Mouse (Mus musculus) mouse embryonic stem cell (cell line): ENCODE results near the gene Slc26a3.

Experiments
- in situ Hi-C, 2 experiments: fragments of 300-500 bp; cut with MboI; formaldehyde crosslinking; loops; 1 replicate in 1 of 2; 3 replicates in 1 of 2; pipeline ENCODE4 v1.14.3; 2019 to 2020; ENCODE audit warnings: low sequenced_read_pairs in 2 of 2, low pct_unique_long_range_greater_than_20kb in 1 of 2, mixed read lengths in 1 of 2; ENCODE audit not compliant: unreplicated experiment in 1 of 2

Slc26a3 gene

DNA sequence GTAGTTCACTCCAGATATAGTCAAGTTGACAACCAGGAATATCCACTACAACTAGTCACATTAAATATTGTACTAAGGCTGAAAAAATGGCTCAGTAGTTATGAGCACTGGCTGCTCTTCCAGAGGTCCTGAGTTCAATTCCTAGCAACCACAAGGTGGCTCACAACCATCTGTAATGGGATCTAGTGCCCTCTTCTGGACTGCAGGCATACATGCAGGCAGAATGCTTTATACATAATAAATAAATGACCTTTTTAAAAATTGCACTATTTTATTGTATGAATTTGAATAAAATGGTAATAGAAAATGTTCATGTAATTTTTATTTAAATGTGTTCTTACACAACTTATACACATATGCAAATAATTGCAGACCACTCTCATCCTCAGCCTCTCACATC lies 112.5 kb downstream of the Slc26a3 start:
- in situ Hi-C loops, result loop anchor here in 1 of 2 experiments (10.0 to 25.0 kb wide), 2 partner anchors 209 to 412 kb away; partner anchors contain the start of gene Gpr22

DNA sequence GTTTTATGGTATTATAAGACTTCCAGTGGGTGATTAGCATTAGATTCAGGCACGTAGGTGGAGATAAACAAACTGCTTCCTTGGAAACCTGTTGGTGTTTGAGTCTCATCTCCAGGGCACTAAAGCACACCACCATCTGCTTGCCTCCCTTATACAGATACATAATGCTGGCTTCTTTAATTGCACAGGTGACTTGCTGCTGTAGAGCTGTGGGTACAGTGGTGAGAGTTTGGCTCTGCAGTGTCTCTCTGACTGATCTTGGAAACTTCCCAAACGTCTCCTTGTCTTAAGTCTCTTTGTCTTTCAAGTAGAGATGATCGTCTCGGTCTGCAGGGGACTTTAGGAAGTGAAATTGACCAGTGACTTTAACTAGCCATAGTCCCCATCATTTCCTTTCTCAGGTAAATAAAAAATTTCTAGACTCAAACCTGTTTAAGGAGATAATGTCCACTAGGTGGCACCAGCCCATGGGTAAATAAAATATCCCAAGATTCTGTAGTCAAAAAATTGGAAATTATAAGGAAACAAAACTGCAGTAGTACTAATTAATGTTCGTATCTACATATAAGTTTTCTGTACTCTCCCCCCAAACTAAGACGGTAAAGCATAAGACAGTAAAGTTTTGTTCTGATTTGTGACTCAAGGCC lies 117.2 kb downstream of the Slc26a3 start:
- in situ Hi-C loops, result loop anchor here (5.0 to 25.0 kb wide), 4 partner anchors 204 to 409 kb away; partner anchors contain the start of gene Gpr22 (in 1 of the 2)

DNA sequence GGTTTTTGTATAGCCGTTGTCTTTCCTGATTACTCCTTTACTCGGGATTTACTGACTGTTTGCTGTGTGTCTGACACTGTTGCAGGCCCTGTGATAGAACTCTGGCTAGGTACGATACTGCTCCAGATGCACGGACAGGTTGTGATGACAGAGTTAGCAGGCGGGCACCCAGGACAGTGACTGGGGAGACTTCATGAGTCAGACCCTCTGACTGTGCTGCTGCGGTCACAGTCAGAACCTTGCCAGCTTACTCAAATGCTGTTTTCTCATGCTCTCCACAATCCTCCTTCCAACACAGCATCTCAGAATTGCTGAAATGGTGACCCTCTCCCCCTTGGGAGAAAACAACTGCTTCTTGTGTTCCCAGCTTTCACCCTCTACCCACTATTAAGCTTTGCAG lies 117.8 kb downstream of the Slc26a3 start:
- in situ Hi-C loops, result loop anchor here (5.0 to 25.0 kb wide), 4 partner anchors 204 to 409 kb away; partner anchors contain the start of gene Gpr22 (in 1 of the 2)

DNA sequence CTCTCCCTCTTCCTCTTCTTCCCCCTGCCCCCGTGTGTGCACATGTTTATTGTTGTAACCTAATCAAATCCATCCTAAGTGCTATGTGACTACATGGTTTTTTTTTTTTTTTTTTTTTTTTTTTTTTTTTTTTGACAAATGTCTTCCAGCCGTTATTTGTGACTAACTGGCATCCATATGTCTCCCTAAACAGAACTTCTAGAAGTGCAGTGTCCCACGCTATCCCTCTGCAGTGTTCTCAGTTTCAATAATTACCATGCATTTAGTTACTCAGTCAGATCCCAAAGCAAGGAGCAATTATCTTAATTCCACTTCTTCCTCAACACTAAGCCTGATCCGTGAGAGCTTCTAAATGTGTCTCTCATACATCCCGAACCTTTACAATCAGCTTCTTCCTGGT lies 120.5 kb downstream of the Slc26a3 start:
- in situ Hi-C loops, result loop anchor here in 1 of 2 experiments (25.0 kb wide), 1 partner anchor 201 kb away; the partner anchor contains the start of gene Gpr22

DNA sequence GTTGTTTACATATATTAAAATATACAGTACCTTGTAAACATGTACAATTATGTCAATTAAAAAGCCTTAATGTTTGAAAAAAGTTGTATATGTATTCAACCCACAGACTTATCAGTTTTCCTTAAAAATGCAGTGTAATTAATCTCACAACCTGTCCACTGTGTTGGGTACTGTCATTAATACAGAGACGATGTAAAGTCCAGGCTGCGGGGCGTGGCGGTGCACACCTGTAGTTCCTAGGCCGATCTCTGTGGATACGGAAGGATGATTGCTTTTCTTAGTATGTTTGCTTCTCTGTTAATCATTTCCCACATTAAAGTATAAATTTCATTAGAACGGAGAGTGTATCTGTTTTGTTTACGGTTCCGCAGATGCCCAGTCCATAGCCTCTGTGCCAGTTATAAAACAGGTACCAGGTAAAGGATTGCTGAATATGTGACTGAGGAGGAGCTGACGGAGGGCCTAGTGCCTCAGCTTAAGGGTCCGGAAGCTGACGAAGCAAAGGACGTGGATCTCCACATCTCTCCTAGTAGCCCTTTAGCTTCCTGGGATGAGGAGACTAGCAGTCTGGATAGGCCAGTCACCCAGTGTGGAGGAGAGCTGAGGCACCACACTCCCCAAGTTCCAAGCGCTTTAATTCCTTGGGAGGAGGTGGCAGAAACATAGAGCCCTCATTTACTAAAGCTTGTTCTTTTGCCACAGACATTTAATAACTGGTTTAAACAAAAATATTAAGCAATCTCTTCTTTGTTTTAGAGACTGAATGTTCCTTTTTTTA lies 122.2 kb downstream of the Slc26a3 start:
- in situ Hi-C loops, result loop anchor here in 1 of 2 experiments (25.0 kb wide), 1 partner anchor 199 kb away; the partner anchor contains the start of gene Gpr22

DNA sequence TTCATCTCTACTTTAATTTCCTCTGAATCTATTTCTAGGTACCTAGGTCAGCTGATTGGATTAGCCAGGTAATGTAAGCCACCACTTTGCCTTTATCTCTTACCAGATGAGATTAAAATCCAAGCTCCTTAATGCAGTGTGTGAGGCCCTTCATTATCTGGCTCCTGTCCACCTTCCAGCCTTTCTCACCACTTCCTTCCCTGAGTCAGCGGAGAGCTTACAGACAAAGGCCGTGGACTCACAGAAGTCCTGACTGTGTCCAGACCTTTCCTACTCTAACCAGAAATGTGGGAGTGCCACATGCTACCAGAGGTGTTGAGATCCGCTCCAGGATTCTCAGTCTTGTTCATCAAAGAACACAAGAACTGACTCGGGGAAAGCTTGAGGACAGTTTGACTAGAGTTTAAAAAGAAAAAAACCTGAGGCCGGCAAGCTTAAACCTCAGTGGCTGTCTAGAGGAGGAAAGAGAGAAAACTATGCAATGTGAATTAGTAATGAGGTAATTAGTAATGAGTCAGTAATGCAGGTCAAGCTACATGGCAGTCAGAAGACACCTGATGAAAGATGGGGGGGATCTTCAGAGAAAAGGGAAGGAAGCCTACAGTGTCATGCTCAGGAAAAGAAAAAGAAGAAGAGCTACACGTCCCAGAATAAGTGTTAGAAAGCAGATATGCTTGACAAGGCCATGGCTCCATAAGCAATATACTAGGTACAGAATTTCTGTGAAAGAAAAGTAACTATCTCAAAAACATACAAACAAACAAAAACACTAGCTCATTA lies 123.2 kb downstream of the Slc26a3 start:
- in situ Hi-C loops, result loop anchor here in 1 of 2 experiments (25.0 kb wide), 1 partner anchor 198 kb away; the partner anchor contains the start of gene Gpr22

DNA sequence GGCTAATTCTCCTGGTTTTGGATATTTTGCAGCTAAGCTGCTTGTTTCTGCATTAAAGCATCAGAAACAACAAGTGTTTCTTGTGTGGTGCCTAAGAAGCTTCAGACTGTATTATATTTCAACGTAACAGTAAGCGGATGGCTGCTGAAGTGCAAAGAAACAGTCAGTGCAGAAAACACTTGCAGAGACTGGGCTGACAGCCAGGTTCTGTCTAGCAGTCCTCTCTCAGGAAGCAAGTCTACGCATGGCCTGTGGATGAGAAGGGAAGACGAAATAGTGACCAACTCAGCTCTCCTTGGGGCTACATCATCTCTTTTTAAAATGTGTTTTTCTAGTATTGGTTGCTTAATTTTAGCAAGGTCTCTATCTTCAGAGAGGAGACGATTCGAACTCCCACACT lies 129.4 kb downstream of the Slc26a3 start:
- in situ Hi-C loops, result loop anchor here in 1 of 2 experiments (25.0 kb wide), 1 partner anchor 192 kb away; the partner anchor contains the start of gene Gpr22

DNA sequence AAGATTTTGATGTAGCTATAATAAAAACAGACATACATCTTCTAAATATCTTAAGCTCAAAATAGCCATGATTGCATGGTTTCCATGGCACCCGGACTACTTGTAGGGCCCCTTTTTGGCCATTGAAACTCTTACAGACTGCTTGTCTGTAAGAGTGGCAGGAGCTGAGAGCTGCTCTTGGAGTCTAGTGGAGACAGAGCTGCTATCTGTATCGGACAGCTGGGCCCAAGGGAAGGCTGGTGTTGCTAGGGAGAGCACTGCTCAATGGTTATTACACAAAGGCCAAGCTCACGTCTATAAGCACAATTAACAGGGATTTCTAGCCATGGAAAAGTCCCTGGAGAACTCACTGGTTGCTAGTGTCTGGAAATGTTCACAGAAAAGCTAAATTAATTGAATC lies 130.7 kb downstream of the Slc26a3 start:
- in situ Hi-C loops, result loop anchor here in 1 of 2 experiments (25.0 kb wide), 1 partner anchor 191 kb away; the partner anchor contains the start of gene Gpr22
